11 mouse cellular contexts compared by ENCODE assay signal in genomic region chr11:89124411-89124810, GRCm38 (mm10). TPM values are rescaled to one million over a fixed set of nuclear protein-coding genes. Genes with fewer than 3 reads are reported as not detected.
A peak's percentile ranks its signal among the peaks of the same experiment; 100 is the strongest.
DNase-seq lines count a peak whose midpoint lies in the region; ATAC-seq lines count a peak whose summit lies in the region.
"Had no signal": no experiment of that assay in that cellular context is flagged by ENCODE, and none has a peak within 500 bp of the region (broad histone marks: within the 10 kb centered on the region; RNA-seq: fewer than 3 reads in every experiment).

No protein-coding gene starts in this region.

- H3K36me3 ChIP-seq in kidney, embryonic 14.5 days (ENCODE audit: control insufficient read depth, insufficient read depth, low read length), result no peaks in the 10 kb centered on the region
- no peaks in the 10 kb centered on the region for H3K36me3 ChIP-seq in intestine, embryonic 15.5 days
- H3K36me3 ChIP-seq: lung, embryonic 15.5 days had no signal

- no peaks in the 10 kb centered on the region for H3K27me3 ChIP-seq in kidney, embryonic 14.5 days (ENCODE audit: control insufficient read depth, insufficient read depth, low read length)
- H3K27me3 ChIP-seq in intestine, embryonic 15.5 days (replicated peaks), result no peaks in the 10 kb centered on the region
- H3K27me3 ChIP-seq: lung, embryonic 15.5 days had no signal

- no peak overlapping the region for H3K9ac ChIP-seq in kidney, embryonic 14.5 days (ENCODE audit: low read depth, low read length)
- H3K9ac ChIP-seq in intestine, embryonic 15.5 days, result no peak overlapping the region
- H3K9ac ChIP-seq: lung, embryonic 15.5 days had no signal

- peak; percentile 19 for DNase-seq in kidney, adult 11 months
- DNase-seq in adrenal gland, postnatal 14 days, result peak; percentile 76
- DNase-seq in lung, postnatal 10 days, result peak; percentile 37
- DNase-seq in cerebellum, postnatal 36 days, result no peak
- DNase-seq in left cerebral cortex, adult 11 months (ENCODE audit: low spot score), result no peak
- DNase-seq in c-Kit-positive CD71-positive TER-119-positive erythroid progenitor cells, embryonic 14.5 days (ENCODE audit: low spot score), result no peak
- DNase-seq: cerebellum, adult 9-10 months had no signal

- no peak overlapping the region for H3K4me3 ChIP-seq in kidney, embryonic 14.5 days (ENCODE audit: low read length)
- no peak overlapping the region for H3K4me3 ChIP-seq in intestine, embryonic 15.5 days (replicated peaks)
- H3K4me3 ChIP-seq: lung, embryonic 15.5 days had no signal

- H3K4me1 ChIP-seq in kidney, embryonic 14.5 days (ENCODE audit: control insufficient read depth, insufficient read depth, low read length), result 0 out of 2 replicates have a peak, but pooled peaks cover 8% of the 10 kb centered on the region
- H3K4me1 ChIP-seq in intestine, embryonic 15.5 days (replicated peaks), result peaks cover 9% of the 10 kb centered on the region; the same call in 1 of the 2 replicates

- no peak for ATAC-seq in kidney, embryonic 14.5 days (ENCODE audit: low FRiP score, low TSS enrichment)
- peak; percentile 86 for ATAC-seq in intestine, embryonic 15.5 days

- H3K9me3 ChIP-seq in kidney, embryonic 14.5 days (ENCODE audit: control insufficient read depth, low read length), result no peaks in the 10 kb centered on the region
- H3K9me3 ChIP-seq in intestine, embryonic 15.5 days, result no peaks in the 10 kb centered on the region
- H3K9me3 ChIP-seq: lung, embryonic 15.5 days had no signal

- 14% methylated on average over 13 of the region's 13 CpGs for WGBS in kidney, embryonic 14.5 days
- WGBS in intestine, embryonic 15.5 days, result 15% methylated on average over 13 of the region's 13 CpGs

- H3K27ac ChIP-seq in kidney, embryonic 14.5 days (ENCODE audit: low read depth, low read length), result no peak overlapping the region
- no peak overlapping the region for H3K27ac ChIP-seq in intestine, embryonic 15.5 days
- H3K27ac ChIP-seq: lung, embryonic 15.5 days had no signal

- H3K4me2 ChIP-seq in kidney, embryonic 14.5 days (replicated peaks; ENCODE audit: low read depth, low read length), result no peak overlapping the region
- H3K4me2 ChIP-seq in intestine, embryonic 15.5 days (replicated peaks), result peak overlapping the region; percentile 32
- H3K4me2 ChIP-seq: lung, embryonic 15.5 days had no signal

RNA-seq across cellular contexts. Expression of gene Gm525, which starts 50.8 kb away (rescaled TPM):
- polyA plus RNA-seq in kidney, embryonic 14.5 days (2014; fragmentation: Nextera tagmentation; extraction: Ambion mirVana), result not detected in 2 replicates
- not detected in 2 replicates for total RNA-seq in adrenal gland, postnatal 14 days (2021)
- polyA plus RNA-seq in intestine, embryonic 15.5 days (2015; fragmentation: Nextera tagmentation; extraction: Ambion mirVana), result 1.1 and 1.8 TPM in 2 replicates
- total RNA-seq: MEL had no signal

RNA-seq across cellular contexts. Expression of gene Dgke, which starts 57.8 kb away (rescaled TPM):
- polyA plus RNA-seq in kidney, embryonic 14.5 days (2014; fragmentation: Nextera tagmentation; extraction: Ambion mirVana), result 3.2 and 5.3 TPM in 2 replicates
- total RNA-seq in adrenal gland, postnatal 14 days (2021), result 12.8 and 15.0 TPM in 2 replicates
- 3.2 TPM in 2 replicates for polyA plus RNA-seq in intestine, embryonic 15.5 days (2015; fragmentation: Nextera tagmentation; extraction: Ambion mirVana)

Comparison
In these comparisons a context has a peak if more than half of its experiments do, and no peak if none do; other contexts are left out.
1. DNase-seq: peak in kidney, adult 11 months (single experiment), adrenal gland, postnatal 14 days (single experiment) and lung, postnatal 10 days (single experiment); none in cerebellum, postnatal 36 days (0 of 2), left cerebral cortex, adult 11 months (single experiment) and c-Kit-positive CD71-positive TER-119-positive erythroid progenitor cells, embryonic 14.5 days (single experiment).